Mouse (Mus musculus): ENCODE results near the gene Eno4. TPM values are rescaled to one million over a fixed set of nuclear protein-coding genes. Genes with fewer than 3 reads are reported as not detected.

The Eno4 gene
- polyA plus RNA-seq, 2 experiments from 2014 or later: not detected

GRCm38 (mm10) chr19:58975216-58975863, 32.1 kb downstream of the Eno4 start:
- ATAC-seq: no peak

GRCm38 (mm10) chr19:58978401-58979171, 35.4 kb downstream of the Eno4 start:
- ATAC-seq: no peak

- ATAC-seq: no peak
Measured at GRCm38 (mm10) chr19:58979436-58980055, 36.3 kb downstream of the Eno4 start.

- no peak for ATAC-seq
Measured at GRCm38 (mm10) chr19:58980056-58980440, 36.8 kb downstream of the Eno4 start.

- ATAC-seq: no peak
Measured at GRCm38 (mm10) chr19:58981571-58981970, 38.3 kb downstream of the Eno4 start.

GRCm38 (mm10) chr19:59002827-59003226, 59.6 kb downstream of the Eno4 start:
- ATAC-seq: no peak

- ATAC-seq: no peak
Measured at GRCm38 (mm10) chr19:59006577-59007340, 63.5 kb downstream of the Eno4 start.

GRCm38 (mm10) chr19:59010802-59011201, 67.6 kb downstream of the Eno4 start:
- no peak for ATAC-seq

Other genes with a start within 250 kb of the Eno4 start
- not detected for gene Pnliprp1, start 214.5 kb upstream of the Eno4 start, polyA plus RNA-seq (2017; shearing (Covaris generic))
- not detected for gene Pnliprp2, start 183.7 kb upstream of the Eno4 start, polyA plus RNA-seq (2017; shearing (Covaris generic))
- not detected for gene 1700019N19Rik, start 149.0 kb upstream of the Eno4 start, polyA plus RNA-seq (2017; shearing (Covaris generic))
- gene Hspa12a, start 229 bp downstream of the Eno4 start, polyA plus RNA-seq (2017; shearing (Covaris generic)): 1 to 10 TPM in 1 of 2 experiments, under 1 TPM in 1; 0.98 to 2.1 TPM
- 1 to 10 TPM in 1 of 2 experiments, under 1 TPM in 1; 0.90 to 2.9 TPM for gene Shtn1, start 132.7 kb downstream of the Eno4 start, polyA plus RNA-seq (2017; shearing (Covaris generic))
- not detected for gene Vax1, start 226.6 kb downstream of the Eno4 start, polyA plus RNA-seq (2017; shearing (Covaris generic))